Comparison of ENCODE assay signal across 8 mouse cellular contexts in genomic region chr2:79511676-79512323, GRCm38 (mm10). TPM values are rescaled to one million over a fixed set of nuclear protein-coding genes. Genes with fewer than 3 reads are reported as not detected.
DNase-seq lines count a peak whose midpoint lies in the region; ATAC-seq lines count a peak whose summit lies in the region.

No protein-coding gene starts in this region.

- H3K36me3 ChIP-seq in heart, embryonic 10.5 days = no peaks in the 10 kb centered on the region
- no peaks in the 10 kb centered on the region for H3K36me3 ChIP-seq in embryonic facial prominence, embryonic 12.5 days
- no peaks in the 10 kb centered on the region for H3K36me3 ChIP-seq in limb, embryonic 12.5 days
- H3K36me3 ChIP-seq in midbrain, embryonic 15.5 days (replicated peaks) = no peaks in the 10 kb centered on the region

- DNase-seq in heart, adult 11 months = peak; percentile 94
- no peak for DNase-seq in heart, embryonic 10.5 days (ENCODE audit: low spot score)
- peak; percentile 48 to 87 for DNase-seq in heart, adult 9 months (ENCODE audit: low spot score in 2 of 2)
- peak; percentile 88 for DNase-seq in kidney, adult 9 months
- DNase-seq in spleen, postnatal 4 days (ENCODE audit: low spot score in 2 of 2) = peak; percentile 30 to 69

- ATAC-seq in embryonic facial prominence, embryonic 12.5 days (ENCODE audit: insufficient number of reproducible peaks, insufficient read depth, low FRiP score, low TSS enrichment) = no peak
- ATAC-seq in limb, embryonic 12.5 days (ENCODE audit: insufficient number of reproducible peaks, insufficient read depth, low FRiP score, low TSS enrichment, low read depth) = 0 out of 2 replicates have a peak, but pooled peaks have one; percentile 26
- ATAC-seq in midbrain, embryonic 15.5 days (replicated peaks) = peak; percentile 63; the same call in 1 of the 2 replicates

- 30% methylated on average over 11 of the region's 11 CpGs for WGBS in heart, embryonic 10.5 days
- 30% methylated on average over 11 of the region's 11 CpGs for WGBS in embryonic facial prominence, embryonic 12.5 days
- WGBS in limb, embryonic 12.5 days = 28% methylated on average over 11 of the region's 11 CpGs
- WGBS in midbrain, embryonic 15.5 days = 25% methylated on average over 11 of the region's 11 CpGs

- H3K27me3 ChIP-seq in heart, embryonic 10.5 days (ENCODE audit: insufficient read depth, poor library complexity, severe bottlenecking) = no peaks in the 10 kb centered on the region
- H3K27me3 ChIP-seq in embryonic facial prominence, embryonic 12.5 days = no peaks in the 10 kb centered on the region
- H3K27me3 ChIP-seq in limb, embryonic 12.5 days = no peaks in the 10 kb centered on the region
- H3K27me3 ChIP-seq in midbrain, embryonic 15.5 days (replicated peaks) = no peaks in the 10 kb centered on the region

- no peak overlapping the region for H3K4me3 ChIP-seq in heart, embryonic 10.5 days
- no peak overlapping the region for H3K4me3 ChIP-seq in embryonic facial prominence, embryonic 12.5 days
- no peak overlapping the region for H3K4me3 ChIP-seq in limb, embryonic 12.5 days (replicated peaks)
- H3K4me3 ChIP-seq in midbrain, embryonic 15.5 days = no peak overlapping the region

- H3K4me2 ChIP-seq in embryonic facial prominence, embryonic 12.5 days (replicated peaks) = 0 out of 2 replicates have a peak overlapping the region, but pooled peaks have one; percentile 9
- peak overlapping the region; percentile 26 for H3K4me2 ChIP-seq in limb, embryonic 12.5 days
- peak overlapping the region; percentile 26 for H3K4me2 ChIP-seq in midbrain, embryonic 15.5 days

- H3K9ac ChIP-seq in embryonic facial prominence, embryonic 12.5 days = no peak overlapping the region
- H3K9ac ChIP-seq in limb, embryonic 12.5 days (replicated peaks) = no peak overlapping the region
- H3K9ac ChIP-seq in midbrain, embryonic 15.5 days = no peak overlapping the region

- H3K9me3 ChIP-seq in heart, embryonic 10.5 days = no peaks in the 10 kb centered on the region
- no peaks in the 10 kb centered on the region for H3K9me3 ChIP-seq in embryonic facial prominence, embryonic 12.5 days
- no peaks in the 10 kb centered on the region for H3K9me3 ChIP-seq in limb, embryonic 12.5 days
- no peaks in the 10 kb centered on the region for H3K9me3 ChIP-seq in midbrain, embryonic 15.5 days

- peaks cover 18% of the 10 kb centered on the region; the same call in 1 of the 2 replicates for H3K4me1 ChIP-seq in heart, embryonic 10.5 days
- no peaks in the 10 kb centered on the region for H3K4me1 ChIP-seq in embryonic facial prominence, embryonic 12.5 days
- 0 out of 2 replicates have a peak, but pooled peaks cover 3% of the 10 kb centered on the region for H3K4me1 ChIP-seq in limb, embryonic 12.5 days (replicated peaks)
- H3K4me1 ChIP-seq in midbrain, embryonic 15.5 days = peaks cover 4% of the 10 kb centered on the region; the same call in 1 of the 2 replicates

- no peak overlapping the region for H3K27ac ChIP-seq in heart, embryonic 10.5 days
- H3K27ac ChIP-seq in embryonic facial prominence, embryonic 12.5 days = no peak overlapping the region
- no peak overlapping the region for H3K27ac ChIP-seq in limb, embryonic 12.5 days
- no peak overlapping the region for H3K27ac ChIP-seq in midbrain, embryonic 15.5 days

RNA-seq across cellular contexts. Expression of gene Cerkl, which starts 55.2 kb away (rescaled TPM):
- 0.15 and 1.5 TPM in 2 replicates for polyA plus RNA-seq in heart, embryonic 10.5 days (2016; fragmentation: Nextera tagmentation; extraction: Ambion mirVana)
- 2.0 and 2.3 TPM in 2 replicates for polyA plus RNA-seq in embryonic facial prominence, embryonic 12.5 days (2016; fragmentation: Nextera tagmentation; extraction: Ambion mirVana)
- 1.0 and 1.1 TPM in 2 replicates for polyA plus RNA-seq in limb, embryonic 12.5 days (2016; fragmentation: Nextera tagmentation; extraction: Ambion mirVana)
- 0.80 and 1.1 TPM in 2 replicates for polyA plus RNA-seq in midbrain, embryonic 15.5 days (2015; fragmentation: Nextera tagmentation; extraction: Ambion mirVana)

RNA-seq across cellular contexts. Expression of gene Neurod1, which starts 55.2 kb away (rescaled TPM):
- 0.25 and 0.57 TPM in 2 replicates for polyA plus RNA-seq in heart, embryonic 10.5 days (2016; fragmentation: Nextera tagmentation; extraction: Ambion mirVana)
- polyA plus RNA-seq in embryonic facial prominence, embryonic 12.5 days (2016; fragmentation: Nextera tagmentation; extraction: Ambion mirVana) = 17.3 and 19.1 TPM in 2 replicates
- 0.34 TPM in 1 of 2 replicates, not detected in the other for polyA plus RNA-seq in limb, embryonic 12.5 days (2016; fragmentation: Nextera tagmentation; extraction: Ambion mirVana)
- 21.0 and 21.4 TPM in 2 replicates for polyA plus RNA-seq in midbrain, embryonic 15.5 days (2015; fragmentation: Nextera tagmentation; extraction: Ambion mirVana)

Comparison
In these comparisons a context has a peak if more than half of its experiments do, and no peak if none do; other contexts are left out.
1. RNA of gene Neurod1, which starts 55.2 kb away (polyA plus RNA-seq): 21.0 to 21.4 TPM in midbrain, embryonic 15.5 days and 17.3 to 19.1 TPM in embryonic facial prominence, embryonic 12.5 days; 0.25 to 0.57 TPM in heart, embryonic 10.5 days and 0.34 TPM in limb, embryonic 12.5 days; every median in the first group is over 10 times any median in the second.
2. Peak in every context shown above with its lines, with median percentiles within 50 percentile points of each other: H3K4me2 ChIP-seq.